Mouse (Mus musculus): ENCODE results near the gene Vmn2r56.

DNA sequence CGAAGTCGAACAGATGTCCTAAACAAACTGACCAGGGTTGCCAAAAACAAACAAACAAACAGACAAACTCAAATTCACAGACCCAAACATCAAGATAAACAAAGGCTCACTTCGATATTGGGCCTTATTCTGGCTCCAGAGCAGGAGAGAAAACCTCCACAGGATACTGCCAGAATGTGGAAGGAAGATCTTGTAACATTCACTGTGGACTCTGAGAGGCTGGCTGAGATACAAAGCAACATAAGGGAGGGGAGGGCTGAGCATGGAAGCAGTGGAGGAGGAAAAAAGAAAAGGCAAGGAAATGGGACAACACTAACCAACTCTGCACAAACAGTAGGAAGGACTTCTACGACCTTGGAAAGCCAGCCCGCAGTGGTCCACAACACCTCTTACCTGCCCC is 44.3 kb upstream of the Vmn2r56 start:
- TF ChIP-seq GATA1 (IDR thresholded peaks at IDR 0.05; ENCODE audit: borderline replicate concordance, low read length): no peak
- no peak for TF ChIP-seq FLI1 (IDR thresholded peaks at IDR 0.05; ENCODE audit: low read length)
